Mouse (Mus musculus) ovary, adult 10 weeks (tissue): ENCODE data around the gene Lgals1. TPM values are rescaled to one million over a fixed set of nuclear protein-coding genes. Genes with fewer than 3 reads are reported as not detected.

ENCODE experiments used
- polyA plus RNA-seq: library from polyadenylated mRNA; stranded (reverse); fragments of 350-450 nt; fragmentation: Illumina TruSeq; extraction: RNeasy Lipid Tissue Mini Kit (QIAGEN cat#74804); gene quantifications from one replicate; pipeline ENCODE4 v1.2.3, GENCODE M21; 2014

Lgals1 gene
- 1.5 TPM for polyA plus RNA-seq

GRCm38 (mm10) chr15:78926021-78926919 is at the start of gene Lgals1:
Lgals1 (plus strand) TSS chr15:78926725.

GRCm38 (mm10) chr15:78876991-78877809 is 49.3 kb upstream of the Lgals1 start, which contains the start of gene Gga1:
Gga1 (plus strand) TSS chr15:78877190.

DNA sequence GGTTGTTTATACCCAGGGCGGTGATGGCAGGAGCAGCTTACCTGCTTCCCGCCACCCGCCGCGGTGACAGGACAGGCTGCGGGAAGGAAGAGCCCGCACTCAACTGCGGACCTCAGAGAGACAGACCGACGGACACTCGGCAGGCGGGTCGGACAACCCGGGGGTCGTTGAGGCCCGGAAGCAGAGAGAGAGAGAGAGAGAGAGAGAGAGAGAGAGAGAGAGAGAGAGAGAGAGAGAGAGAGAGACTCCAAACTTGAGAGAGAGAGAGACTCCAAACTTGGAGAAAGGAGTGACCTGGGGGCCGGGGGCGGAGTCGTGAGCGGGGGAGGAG is 27.2 kb upstream of the Lgals1 start, which contains the start of gene Gm49510:
Gene Gm49510 (plus strand): TSS at position 259 of the 331 bp plus-strand sequence.

DNA sequence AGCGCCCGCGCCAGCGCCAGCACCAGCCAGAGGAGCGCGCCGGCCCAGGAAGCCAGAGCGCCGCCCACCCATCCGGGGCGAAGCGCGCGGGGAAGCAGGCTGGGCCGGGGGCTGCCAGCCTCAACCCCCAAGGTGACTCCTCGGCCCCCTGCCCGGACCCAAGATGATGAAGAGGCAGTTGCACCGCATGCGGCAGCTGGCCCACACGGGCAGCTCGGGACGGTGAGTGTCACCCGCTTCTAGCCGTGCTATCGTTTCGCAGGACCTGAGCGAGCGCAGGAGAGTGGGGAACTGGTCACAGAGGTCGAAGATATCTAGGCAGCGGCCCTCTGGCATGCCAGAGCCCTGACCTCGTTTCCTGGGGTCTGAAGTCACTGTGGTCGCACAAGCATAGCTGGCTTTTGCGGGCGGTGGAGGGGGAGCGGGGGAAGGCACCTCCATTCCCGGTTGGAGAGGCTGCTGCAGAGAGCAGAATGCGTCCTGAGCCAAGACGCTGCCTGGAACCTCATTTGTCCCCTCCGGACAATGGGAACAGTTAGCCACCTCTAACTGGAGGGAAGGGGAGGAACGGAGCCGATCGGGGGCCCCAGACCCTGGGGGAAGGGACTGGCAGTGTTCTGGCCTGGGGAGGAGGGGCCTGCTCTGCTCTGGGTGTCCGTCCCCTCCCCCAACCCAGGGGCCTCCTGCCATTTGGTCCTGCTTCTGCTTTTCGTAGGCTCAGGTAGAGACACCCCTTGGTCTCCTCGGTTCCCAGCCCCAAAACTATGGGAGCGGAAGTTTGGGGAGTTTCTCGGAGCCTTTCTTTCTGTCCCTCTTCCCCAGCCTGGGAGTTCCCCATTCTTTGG is 26.6 kb upstream of the Lgals1 start, which contains the start of gene Sh3bp1:
Gene Sh3bp1 (plus strand): TSS at position 29 of the 845 bp plus-strand sequence.

GRCm38 (mm10) chr15:78913632-78914090 is 12.9 kb upstream of the Lgals1 start, which contains the start of gene Pdxp:
Pdxp (plus strand) TSS chr15:78913919.

DNA sequence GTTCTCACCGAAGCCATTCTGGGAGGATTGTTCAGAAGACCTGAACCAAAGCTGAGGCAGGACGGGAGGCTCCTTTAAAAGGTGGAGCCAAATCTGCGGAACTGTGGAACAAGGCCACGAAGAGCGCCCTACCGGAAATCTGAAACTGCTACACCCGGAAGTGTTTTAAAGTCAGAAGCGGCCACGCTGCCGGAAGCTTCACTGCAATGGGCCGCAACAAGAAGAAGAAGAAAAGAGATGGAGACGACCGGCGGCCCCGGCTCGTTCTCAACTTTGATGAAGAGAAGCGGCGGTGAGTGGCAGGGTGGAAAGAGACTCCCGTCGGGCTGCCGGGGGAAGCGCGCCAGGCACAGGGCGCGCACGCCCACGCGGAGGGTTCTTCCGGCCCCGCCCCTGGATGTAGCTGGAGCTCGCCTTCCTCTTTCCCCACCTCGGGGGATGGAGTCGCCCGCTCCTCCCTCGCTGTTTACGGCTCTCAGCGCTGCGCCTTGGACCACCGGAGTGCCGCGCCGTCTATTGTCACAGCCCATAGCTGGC is 8.3 kb downstream of the Lgals1 start, which contains the start of gene Nol12:
Gene Nol12 (plus strand): TSS at position 150 of the 537 bp plus-strand sequence.

DNA sequence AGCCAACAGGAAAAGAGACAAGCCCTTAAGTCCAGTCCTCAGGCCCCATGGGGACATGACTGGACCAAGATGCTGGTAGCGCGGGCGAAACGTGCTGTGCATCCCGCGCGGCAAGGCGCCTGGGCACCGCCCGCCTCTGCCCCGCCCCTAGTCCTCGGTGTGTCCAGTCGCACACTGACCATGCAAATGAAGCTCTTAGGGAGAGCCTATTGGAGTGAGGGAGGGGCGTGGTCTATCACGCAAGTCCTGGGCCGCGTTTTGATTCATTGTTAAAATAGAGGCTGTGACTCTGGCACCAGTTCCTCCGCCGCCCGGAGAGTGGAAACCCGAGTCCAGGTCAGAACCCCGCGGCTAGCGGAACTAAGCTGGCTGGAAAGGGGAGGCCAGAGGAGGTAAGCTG is 21.1 kb downstream of the Lgals1 start, which contains the start of gene Triobp:
Gene Triobp (plus strand): TSS at position 68 of the 400 bp plus-strand sequence.

Other genes with a start within 250 kb of the Lgals1 start
- gene Elfn2, start 208.0 kb upstream of the Lgals1 start, polyA plus RNA-seq: not detected
- 0.91 TPM for gene Mfng, start 153.2 kb upstream of the Lgals1 start, polyA plus RNA-seq
- 0.14 TPM for gene Card10, start 123.7 kb upstream of the Lgals1 start, polyA plus RNA-seq
- gene Cdc42ep1, start 84.1 kb upstream of the Lgals1 start, polyA plus RNA-seq: not detected
- 2.3 TPM for gene Lgals2, start 71.2 kb upstream of the Lgals1 start, polyA plus RNA-seq
- not detected for gene Gga1, start 49.5 kb upstream of the Lgals1 start, polyA plus RNA-seq
- gene Gm49510, start 27.1 kb upstream of the Lgals1 start, polyA plus RNA-seq: not detected
- gene Sh3bp1, start 27.0 kb upstream of the Lgals1 start, polyA plus RNA-seq: 0.43 TPM
- 0.68 TPM for gene Pdxp, start 12.8 kb upstream of the Lgals1 start, polyA plus RNA-seq
- gene Nol12, start 8.2 kb downstream of the Lgals1 start, polyA plus RNA-seq: 3.5 TPM
- gene Triobp, start 21.0 kb downstream of the Lgals1 start, polyA plus RNA-seq: 2.4 TPM
- 118 TPM for gene H1f0, start 101.7 kb downstream of the Lgals1 start, polyA plus RNA-seq
- not detected for gene Galr3, start 115.2 kb downstream of the Lgals1 start, polyA plus RNA-seq
- gene Ankrd54, start 136.2 kb downstream of the Lgals1 start, polyA plus RNA-seq: 1.00 TPM
- gene Eif3l, start 148.5 kb downstream of the Lgals1 start, polyA plus RNA-seq: 118 TPM
- 6.9 TPM for gene Micall1, start 182.2 kb downstream of the Lgals1 start, polyA plus RNA-seq
- gene Polr2f, start 214.3 kb downstream of the Lgals1 start, polyA plus RNA-seq: not detected
- 1.6 TPM for gene 1700088E04Rik, start 214.5 kb downstream of the Lgals1 start, polyA plus RNA-seq
- gene Sox10, start 238.5 kb downstream of the Lgals1 start, polyA plus RNA-seq: not detected